Mouse (Mus musculus) hindlimb bud, embryonic 11.5 days (tissue): Measurements from ENCODE around the gene Myo3b.

Experiments
- DNase-seq: peaks from one replicate; pipeline ENCODE4 v3.0.0-alpha.2; 2012; ENCODE audit warnings: low read depth, low spot score; ENCODE audit errors: extremely low spot score

Myo3b gene

DNA sequence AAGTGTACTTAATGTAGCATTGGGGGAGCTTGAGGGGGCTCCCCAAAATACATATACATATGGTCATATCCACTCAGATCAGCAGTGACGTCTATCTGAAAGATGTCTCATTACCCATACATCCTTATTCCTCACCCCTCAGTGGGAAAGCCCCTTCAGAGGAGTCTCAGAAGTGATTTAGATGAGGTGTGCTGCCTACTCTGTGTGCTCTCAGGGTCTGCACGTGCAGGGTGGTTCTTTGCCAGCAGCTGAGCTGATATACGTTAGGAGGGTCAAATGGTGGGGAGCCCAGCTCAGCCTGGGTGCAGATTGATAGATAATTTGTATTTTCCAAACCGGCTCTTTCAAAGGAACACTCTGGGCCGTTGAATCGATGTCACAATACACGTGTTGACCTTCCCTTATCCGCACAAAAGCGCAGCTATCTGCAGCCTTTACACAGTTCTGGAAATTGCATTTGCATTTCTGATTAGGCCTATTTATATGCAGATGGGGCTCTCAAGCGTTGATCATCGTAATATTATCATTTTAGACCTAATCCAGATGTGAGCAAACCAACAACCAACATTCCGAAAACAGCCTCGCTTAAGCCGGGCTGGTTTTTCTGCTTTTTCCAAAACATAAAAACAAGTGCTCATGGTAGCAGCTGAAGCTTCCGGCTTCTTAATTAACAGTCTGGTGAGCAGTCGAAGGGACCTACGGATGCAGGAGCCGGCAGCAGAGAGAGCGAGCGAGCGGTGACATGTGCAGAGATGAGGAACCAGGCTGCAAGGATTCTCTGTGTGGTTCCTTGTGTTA is 88.6 kb downstream of the Myo3b start:
- no peak for DNase-seq

GRCm38 (mm10) chr2:70128590-70128989 is 89.7 kb downstream of the Myo3b start:
- no peak for DNase-seq

GRCm38 (mm10) chr2:70129566-70129965 is 90.6 kb downstream of the Myo3b start:
- no peak for DNase-seq

DNA sequence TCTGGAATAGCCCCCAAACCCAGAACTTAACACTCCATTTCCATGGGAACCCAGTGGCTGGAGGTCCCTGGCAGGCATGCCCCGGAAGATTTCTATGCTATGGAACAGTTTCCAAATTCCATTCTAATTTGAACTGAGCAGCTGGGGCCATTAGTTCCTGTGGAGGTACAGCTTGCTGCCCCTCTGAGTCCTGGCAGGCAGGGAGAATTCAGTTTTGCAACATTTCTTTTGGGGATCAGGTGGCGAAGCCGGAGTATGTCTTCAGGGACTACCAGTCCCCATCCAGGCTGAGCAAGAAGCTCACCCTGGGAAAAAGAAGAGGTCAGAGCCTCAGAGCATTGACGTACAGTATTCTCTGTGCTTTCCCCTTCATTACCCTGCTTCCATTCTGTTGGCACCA is 94.4 kb downstream of the Myo3b start:
- no peak for DNase-seq

DNA sequence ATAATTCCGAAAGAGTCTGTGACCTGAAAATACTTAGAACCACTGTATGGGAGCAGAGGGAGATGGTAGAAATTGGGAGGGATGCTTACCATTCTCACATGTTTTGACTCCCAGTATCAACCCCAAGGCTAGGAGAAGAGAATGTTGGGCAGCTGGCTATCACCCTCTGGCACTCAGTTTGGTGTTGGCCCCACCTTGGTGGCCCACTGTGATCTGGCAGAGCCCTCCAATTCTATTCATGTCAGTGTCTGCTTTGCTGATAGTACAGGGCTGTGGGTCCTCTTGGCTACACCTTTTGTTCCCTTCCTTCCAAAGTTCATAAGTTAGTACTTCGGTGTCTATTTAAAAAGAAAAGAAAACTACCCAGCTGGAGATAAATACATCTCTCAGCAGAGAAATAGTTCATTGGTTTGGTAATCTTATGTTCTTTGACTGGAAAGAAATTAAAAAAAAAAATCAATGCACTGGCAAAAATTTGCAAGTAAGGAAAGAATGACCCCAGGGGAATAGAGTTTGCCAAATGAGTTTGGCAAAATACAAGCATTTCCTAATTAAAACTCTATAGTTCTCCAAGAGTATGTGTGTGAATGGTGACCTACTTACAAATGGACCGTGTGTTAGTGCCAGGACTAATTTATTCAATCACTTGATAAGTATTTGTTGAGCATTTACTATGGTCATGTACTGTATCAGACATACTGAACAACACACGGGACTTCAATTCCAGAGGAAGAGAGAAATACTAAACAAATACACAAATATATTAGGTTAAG is 98.5 kb downstream of the Myo3b start:
- DNase-seq, result no peak

DNA sequence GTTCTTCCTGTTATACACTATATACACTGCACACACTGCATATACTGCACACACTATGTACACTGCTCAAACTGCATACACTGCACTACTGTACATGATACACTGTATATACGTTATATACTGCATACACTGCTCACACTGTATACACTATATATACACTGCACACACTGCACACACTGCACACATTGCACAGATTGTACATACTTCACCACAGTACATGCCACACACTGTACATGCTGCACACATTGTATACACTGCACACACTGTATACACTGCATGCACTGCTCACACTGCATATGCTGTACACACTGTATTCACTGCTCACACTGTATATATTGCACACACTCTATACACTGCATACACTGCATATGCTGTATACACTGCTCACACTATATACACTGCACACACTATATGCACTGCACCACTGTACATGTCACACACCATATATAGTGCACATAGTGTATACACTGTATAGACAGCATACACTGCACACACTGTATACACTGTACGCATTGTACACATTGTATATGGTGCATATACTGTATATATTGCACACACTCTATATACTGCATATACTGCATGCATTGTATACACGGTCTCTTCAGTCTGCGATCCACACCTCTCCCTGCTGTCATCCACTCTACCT is 104.7 kb downstream of the Myo3b start:
- DNase-seq, result no peak

DNA sequence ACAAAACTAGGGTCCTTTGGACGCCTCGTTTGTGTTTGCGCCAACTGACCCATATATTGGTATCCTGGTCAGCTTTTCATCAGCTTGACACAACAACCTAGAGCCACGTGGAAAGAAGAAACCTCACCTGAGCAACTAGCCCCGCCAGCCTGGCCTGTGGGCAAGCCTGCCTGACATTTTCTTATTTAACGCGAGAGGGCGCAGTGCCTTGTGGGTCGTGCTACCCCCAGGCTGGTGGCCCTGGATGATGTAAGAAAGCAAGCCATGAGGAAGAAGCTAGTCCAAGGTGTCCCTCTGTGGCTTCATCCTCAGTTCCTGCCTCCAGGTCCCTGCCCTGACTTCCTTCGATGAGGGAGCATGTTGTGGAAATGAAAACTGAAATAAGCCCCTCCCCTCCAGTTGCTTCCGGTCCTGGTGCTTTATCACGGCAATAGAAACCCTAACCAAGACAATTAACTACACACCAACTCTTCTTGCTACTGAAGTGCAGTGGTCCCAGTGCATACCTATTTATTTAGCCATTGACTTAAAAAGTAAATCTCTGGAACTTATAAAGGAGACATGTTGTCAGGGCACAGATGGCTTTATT is 108.2 kb downstream of the Myo3b start:
- DNase-seq, result no peak

DNA sequence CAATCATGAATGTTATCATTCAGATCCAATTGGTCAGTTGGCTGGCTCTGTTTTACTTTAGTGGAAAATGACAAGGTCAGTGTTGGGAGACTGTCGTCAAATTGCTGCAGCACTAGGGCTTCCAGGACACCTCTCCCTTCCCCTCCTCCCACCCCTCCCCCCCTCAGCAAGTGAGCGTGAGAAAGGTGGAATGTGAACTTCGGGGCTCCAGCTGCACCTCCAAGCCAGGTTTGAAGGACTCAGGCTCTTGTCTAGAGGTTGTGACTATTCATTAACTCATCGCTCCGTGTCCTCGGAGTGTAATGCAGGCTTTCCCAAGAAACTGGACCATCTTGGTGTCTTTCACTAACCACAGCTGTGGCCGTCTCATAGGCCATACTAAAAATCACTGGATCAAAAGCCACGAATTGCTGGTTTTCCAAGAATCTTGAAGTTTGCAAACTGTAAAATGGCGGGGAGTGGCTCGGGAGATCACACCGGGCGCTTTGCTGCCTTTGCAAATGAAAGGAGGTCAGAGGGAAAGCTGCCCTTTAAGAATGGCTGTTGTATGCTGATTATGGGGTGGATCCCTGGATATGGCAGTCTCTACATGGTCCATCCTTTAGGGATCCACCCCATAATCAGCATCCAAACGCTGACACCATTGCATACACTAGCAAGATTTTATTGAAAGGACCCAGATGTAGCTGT is 110.0 kb downstream of the Myo3b start:
- no peak for DNase-seq

DNA sequence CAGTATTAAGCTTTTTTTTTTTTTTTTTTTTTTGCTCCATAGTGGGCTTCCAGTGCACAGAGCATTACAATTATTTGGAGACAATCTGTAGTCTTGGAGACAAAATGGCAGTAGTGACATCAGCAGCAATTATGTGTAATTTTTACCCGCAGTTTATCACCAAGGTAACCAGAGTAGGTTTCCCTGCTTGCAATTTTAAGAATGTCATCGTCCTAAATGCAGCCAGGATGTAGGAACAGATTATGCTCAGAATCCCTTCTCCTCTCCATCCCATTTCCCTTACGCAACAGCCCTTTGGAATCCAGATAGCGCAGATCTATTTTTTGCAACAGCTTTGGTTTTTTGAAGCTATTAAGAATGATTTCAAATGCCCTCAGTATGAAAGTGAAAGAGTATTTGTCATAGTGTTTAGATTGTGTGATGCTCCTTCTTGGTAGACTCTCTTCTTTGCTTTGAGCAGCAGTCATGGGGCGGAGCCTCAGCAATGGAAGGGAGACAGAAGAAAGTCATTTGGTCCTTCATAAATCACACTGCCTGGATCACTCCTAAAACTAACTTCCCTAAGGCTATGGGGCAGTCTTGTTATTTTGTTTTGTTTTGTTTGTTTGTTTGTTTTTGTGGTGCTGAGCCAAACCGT is 111.6 kb downstream of the Myo3b start:
- no peak for DNase-seq

- no peak for DNase-seq
Observed at GRCm38 (mm10) chr2:70151930-70152329, 113.0 kb downstream of the Myo3b start.

- DNase-seq, result no peak
Observed at GRCm38 (mm10) chr2:70155226-70155836, 116.4 kb downstream of the Myo3b start.

DNA sequence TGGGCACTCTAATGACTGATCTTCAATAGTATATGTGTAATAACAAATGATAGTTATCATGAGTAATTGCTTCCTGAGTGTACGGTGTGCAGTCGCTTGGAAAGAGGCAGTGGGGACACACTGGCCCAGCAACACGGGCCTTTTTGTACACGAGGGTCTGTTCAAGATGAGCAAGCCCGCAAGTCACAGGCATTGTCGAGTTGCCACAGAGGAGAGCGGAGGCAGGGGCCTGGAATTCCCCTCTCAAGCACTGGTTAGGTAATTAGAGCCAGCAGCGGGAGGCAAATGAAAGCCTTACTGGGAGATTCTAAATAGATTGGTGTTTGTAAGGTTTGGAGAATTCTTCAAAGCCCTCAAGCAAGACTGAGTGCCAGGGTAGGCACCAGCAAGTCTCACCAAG is 120.6 kb downstream of the Myo3b start:
- no peak for DNase-seq

GRCm38 (mm10) chr2:70166231-70166630 is 127.3 kb downstream of the Myo3b start:
- no peak for DNase-seq

DNA sequence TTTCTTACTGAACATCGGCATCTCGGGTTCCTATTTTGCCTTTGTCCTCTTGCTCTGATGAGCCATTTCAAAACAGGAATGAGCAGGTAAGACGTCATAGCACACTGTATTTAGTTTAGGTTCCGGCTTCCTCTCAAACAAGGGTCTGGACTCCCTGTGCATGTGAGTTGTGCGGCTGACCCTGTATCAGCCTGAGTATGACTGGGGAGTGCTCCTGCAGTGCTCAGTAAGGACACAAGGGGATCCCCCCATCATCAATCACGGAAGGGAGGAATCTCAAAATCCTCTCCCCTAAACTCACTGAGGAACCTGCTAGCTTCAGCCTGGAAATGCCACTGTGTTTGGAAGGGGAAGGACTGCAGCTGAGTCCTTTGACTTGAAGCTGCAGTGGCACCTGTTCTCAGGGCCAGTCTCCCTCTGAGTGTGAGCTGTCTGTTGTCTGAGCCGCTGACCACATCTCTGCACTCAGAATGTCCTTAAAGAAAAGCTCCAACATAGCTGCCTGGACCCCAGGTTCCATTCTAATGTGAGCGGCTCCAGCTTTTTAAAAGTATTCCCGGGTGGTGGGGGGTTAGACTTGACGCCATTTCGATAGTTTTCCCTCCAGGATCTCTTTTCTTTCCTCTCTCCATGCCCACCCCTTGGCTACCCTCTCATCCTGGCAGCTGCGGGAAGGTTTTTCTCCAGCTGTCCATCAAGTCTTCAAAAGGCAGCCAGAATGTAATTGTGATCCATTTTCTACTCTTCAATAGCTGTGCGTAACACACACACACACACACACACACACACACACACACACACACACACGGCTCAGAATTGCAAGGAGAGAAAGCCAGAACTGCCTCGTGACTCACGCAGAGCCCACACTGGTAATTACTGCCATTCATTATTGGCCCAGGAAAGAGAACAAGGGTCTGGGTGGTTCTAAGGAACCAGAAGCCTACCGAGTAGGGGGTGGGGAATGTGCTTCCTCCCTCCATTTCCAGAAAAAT is 129.3 kb downstream of the Myo3b start:
- no peak for DNase-seq

- no peak for DNase-seq
Observed at GRCm38 (mm10) chr2:70170469-70170868, 131.5 kb downstream of the Myo3b start.

DNA sequence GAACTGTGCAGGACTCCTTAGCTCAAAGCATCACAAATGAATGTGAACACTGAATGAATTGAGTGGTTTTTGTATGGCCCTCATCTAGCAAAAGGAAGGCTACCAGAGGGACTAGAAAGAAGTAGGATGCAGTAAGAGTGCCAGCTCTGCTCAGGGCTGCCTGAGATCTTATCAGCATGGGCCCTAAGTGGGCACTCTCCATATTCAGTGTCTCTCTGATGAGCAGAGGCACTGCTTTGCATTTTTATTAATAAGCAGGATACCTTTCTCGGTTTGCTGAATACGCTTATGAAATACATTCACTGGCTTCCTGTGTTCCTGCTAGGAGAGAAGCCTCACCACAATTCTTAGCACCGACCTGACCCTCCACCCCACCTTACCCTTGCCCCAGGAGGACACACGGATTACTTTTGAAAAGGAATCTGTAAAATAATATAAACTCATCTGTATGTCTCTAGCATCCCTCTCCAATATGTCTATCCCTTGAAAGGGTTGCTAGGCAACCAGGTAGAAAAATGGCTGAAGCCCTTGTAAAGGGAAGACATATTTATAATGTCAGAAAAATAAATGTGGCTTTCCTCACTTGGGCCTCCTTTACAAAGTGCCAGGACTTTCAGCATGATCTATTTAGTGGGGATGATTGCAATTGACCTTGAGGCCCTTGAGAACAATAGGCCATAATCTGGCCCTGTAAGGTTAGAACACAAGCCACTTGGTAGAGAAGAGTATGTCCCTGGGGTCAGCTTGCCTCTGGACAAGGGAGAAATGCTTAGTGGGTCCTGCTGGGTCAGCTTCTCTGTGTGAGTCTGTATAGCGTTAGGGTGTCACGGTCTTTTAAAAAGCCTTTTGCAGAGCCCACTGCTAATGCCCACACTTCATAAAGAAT is 138.1 kb downstream of the Myo3b start:
- DNase-seq, result no peak

GRCm38 (mm10) chr2:70177709-70178030 is 138.7 kb downstream of the Myo3b start:
- no peak for DNase-seq

- no peak for DNase-seq
Observed at GRCm38 (mm10) chr2:70178241-70178640, 139.3 kb downstream of the Myo3b start.
